Mouse (Mus musculus): ENCODE measurements at regions not wholly inside any gene's neighbourhood (a gene's known extent, or its start where the extent isn't known, plus 50 kb on each side); places are given as distances from the start of the nearest gene placed in this dataset.

- Histone ChIP-seq H3K4me3 (ENCODE audit: insufficient read depth, low read depth, low read length) (no peak overlapping the region), H3K27me3 (replicated peaks; ENCODE audit: control insufficient read depth, insufficient read depth, low read length) (no peaks in the 10 kb centered on the region), H3K4me1 (ENCODE audit: control insufficient read depth, insufficient read depth, low read length) (no peaks in the 10 kb centered on the region), H3K36me3 (ENCODE audit: control insufficient read depth, insufficient read depth, low read length) (no peaks in the 10 kb centered on the region), H3K27ac (ENCODE audit: insufficient read depth, low read depth, low read length) (no peak overlapping the region)
- TF ChIP-seq POLR2A (IDR thresholded peaks at IDR 0.05; ENCODE audit: low read depth, low read length) (no peak), CTCF (conservative IDR thresholded peaks at IDR 0.05; ENCODE audit: insufficient read depth, insufficient read length, low read depth, low read length) (no peak)
- WGBS = 65% methylated on average over 2 of the region's 2 CpGs
- no peak for DNase-seq
These were observed 125.6 kb upstream of the Crbn start for GRCm38 (mm10) chr6:106925486-106925885.

- DNase-seq = no peak
- Histone ChIP-seq H3K27me3 (replicated peaks; ENCODE audit: control insufficient read depth, insufficient read depth, low read length) (no peaks in the 10 kb centered on the region), H3K4me1 (ENCODE audit: control insufficient read depth, insufficient read depth, low read length) (no peaks in the 10 kb centered on the region), H3K27ac (ENCODE audit: insufficient read depth, low read depth, low read length) (no peak overlapping the region), H3K36me3 (ENCODE audit: control insufficient read depth, insufficient read depth, low read length) (no peaks in the 10 kb centered on the region), H3K4me3 (ENCODE audit: insufficient read depth, low read depth, low read length) (no peak overlapping the region)
- 85% methylated on average over 6 of the region's 6 CpGs for WGBS
- TF ChIP-seq CTCF (conservative IDR thresholded peaks at IDR 0.05; ENCODE audit: insufficient read depth, insufficient read length, low read depth, low read length) = no peak
- TF ChIP-seq POLR2A (IDR thresholded peaks at IDR 0.05; ENCODE audit: low read depth, low read length) = no peak
These were observed 133.7 kb upstream of the Crbn start for GRCm38 (mm10) chr6:106933584-106933983.

GRCm38 (mm10) chr6:106946227-106946927 is 146.5 kb upstream of the Crbn start:
- 62% methylated on average over 3 of the region's 3 CpGs for WGBS
- Histone ChIP-seq H3K27me3 (replicated peaks; ENCODE audit: control insufficient read depth, insufficient read depth, low read length) (no peaks in the 10 kb centered on the region), H3K36me3 (ENCODE audit: control insufficient read depth, insufficient read depth, low read length) (no peaks in the 10 kb centered on the region), H3K27ac (ENCODE audit: insufficient read depth, low read depth, low read length) (no peak overlapping the region), H3K4me1 (ENCODE audit: control insufficient read depth, insufficient read depth, low read length) (no peaks in the 10 kb centered on the region), H3K4me3 (ENCODE audit: insufficient read depth, low read depth, low read length) (no peak overlapping the region)
- TF ChIP-seq POLR2A (IDR thresholded peaks at IDR 0.05; ENCODE audit: low read depth, low read length) (no peak), CTCF (conservative IDR thresholded peaks at IDR 0.05; ENCODE audit: insufficient read depth, insufficient read length, low read depth, low read length) (no peak)
- DNase-seq = no peak

GRCm38 (mm10) chr6:106950909-106951308 is 151.0 kb upstream of the Crbn start:
- 72% methylated on average over 4 of the region's 4 CpGs for WGBS
- TF ChIP-seq CTCF (conservative IDR thresholded peaks at IDR 0.05; ENCODE audit: insufficient read depth, insufficient read length, low read depth, low read length) = no peak
- Histone ChIP-seq H3K36me3 (ENCODE audit: control insufficient read depth, insufficient read depth, low read length) (no peaks in the 10 kb centered on the region), H3K4me3 (ENCODE audit: insufficient read depth, low read depth, low read length) (no peak overlapping the region), H3K27ac (ENCODE audit: insufficient read depth, low read depth, low read length) (no peak overlapping the region), H3K27me3 (replicated peaks; ENCODE audit: control insufficient read depth, insufficient read depth, low read length) (no peaks in the 10 kb centered on the region), H3K4me1 (ENCODE audit: control insufficient read depth, insufficient read depth, low read length) (no peaks in the 10 kb centered on the region)
- DNase-seq = no peak

- Histone ChIP-seq H3K4me1 (ENCODE audit: control insufficient read depth, insufficient read depth, low read length) (no peaks in the 10 kb centered on the region), H3K4me3 (ENCODE audit: insufficient read depth, low read depth, low read length) (no peak overlapping the region), H3K27ac (ENCODE audit: insufficient read depth, low read depth, low read length) (no peak overlapping the region), H3K36me3 (ENCODE audit: control insufficient read depth, insufficient read depth, low read length) (no peaks in the 10 kb centered on the region), H3K27me3 (replicated peaks; ENCODE audit: control insufficient read depth, insufficient read depth, low read length) (no peaks in the 10 kb centered on the region)
- TF ChIP-seq POLR2A (IDR thresholded peaks at IDR 0.05; ENCODE audit: low read depth, low read length) (no peak), CTCF (conservative IDR thresholded peaks at IDR 0.05; ENCODE audit: insufficient read depth, insufficient read length, low read depth, low read length) (no peak)
- 60% methylated on average over 2 of the region's 2 CpGs for WGBS
- no peak for DNase-seq
These were observed 161.4 kb upstream of the Crbn start for GRCm38 (mm10) chr6:106961320-106961719.

GRCm38 (mm10) chr6:106964337-106964736 is 164.5 kb upstream of the Crbn start:
- Histone ChIP-seq H3K27ac (ENCODE audit: insufficient read depth, low read depth, low read length) (no peak overlapping the region), H3K36me3 (ENCODE audit: control insufficient read depth, insufficient read depth, low read length) (no peaks in the 10 kb centered on the region), H3K27me3 (replicated peaks; ENCODE audit: control insufficient read depth, insufficient read depth, low read length) (no peaks in the 10 kb centered on the region), H3K4me3 (ENCODE audit: insufficient read depth, low read depth, low read length) (no peak overlapping the region), H3K4me1 (ENCODE audit: control insufficient read depth, insufficient read depth, low read length) (no peaks in the 10 kb centered on the region)
- 94% methylated on average over 1 of the region's 1 CpGs for WGBS
- DNase-seq = no peak
- TF ChIP-seq CTCF (conservative IDR thresholded peaks at IDR 0.05; ENCODE audit: insufficient read depth, insufficient read length, low read depth, low read length) (no peak), POLR2A (IDR thresholded peaks at IDR 0.05; ENCODE audit: low read depth, low read length) (no peak)

- Histone ChIP-seq H3K4me1 (ENCODE audit: control insufficient read depth, insufficient read depth, low read length) (no peaks in the 10 kb centered on the region), H3K27ac (ENCODE audit: insufficient read depth, low read depth, low read length) (no peak overlapping the region), H3K27me3 (replicated peaks; ENCODE audit: control insufficient read depth, insufficient read depth, low read length) (no peaks in the 10 kb centered on the region), H3K36me3 (ENCODE audit: control insufficient read depth, insufficient read depth, low read length) (no peaks in the 10 kb centered on the region), H3K4me3 (ENCODE audit: insufficient read depth, low read depth, low read length) (no peak overlapping the region)
- no peak for TF ChIP-seq POLR2A (IDR thresholded peaks at IDR 0.05; ENCODE audit: low read depth, low read length)
- TF ChIP-seq CTCF (conservative IDR thresholded peaks at IDR 0.05; ENCODE audit: insufficient read depth, insufficient read length, low read depth, low read length) = no peak
- DNase-seq = no peak
- WGBS = 15% methylated on average over 2 of the region's 2 CpGs
These were observed 175.6 kb upstream of the Crbn start for GRCm38 (mm10) chr6:106975439-106975838.

Measured in kidney, adult 2 months (tissue).